Comparison of ENCODE assay signal across 10 mouse cellular contexts in genomic region chr8:84042948-84043342, GRCm38 (mm10). TPM values are rescaled to one million over a fixed set of nuclear protein-coding genes. Genes with fewer than 3 reads are reported as not detected.
DNase-seq lines count a peak whose midpoint lies in the region; ATAC-seq and TF ChIP-seq lines count a peak whose summit lies in the region.
"Had no signal": no experiment of that assay in that cellular context is flagged by ENCODE, and none has a peak within 500 bp of the region (broad histone marks: within the 10 kb centered on the region; RNA-seq: fewer than 3 reads in every experiment).

No protein-coding gene starts in this region.

- H3K9ac ChIP-seq in hindbrain, embryonic 13.5 days: no peak overlapping the region
- H3K9ac ChIP-seq in heart, embryonic 16.5 days (ENCODE audit: low read length): peak overlapping the region; percentile 75; the same call in 1 of the 2 replicates
- no peak overlapping the region for H3K9ac ChIP-seq in liver, postnatal 0 days (replicated peaks)

- H3K9me3 ChIP-seq in hindbrain, embryonic 10.5 days: no peaks in the 10 kb centered on the region
- H3K9me3 ChIP-seq in hindbrain, embryonic 13.5 days: no peaks in the 10 kb centered on the region
- H3K9me3 ChIP-seq in heart, embryonic 16.5 days (replicated peaks; ENCODE audit: control insufficient read depth, low read length): 0 out of 2 replicates have a peak, but pooled peaks cover 2% of the 10 kb centered on the region
- H3K9me3 ChIP-seq in liver, postnatal 0 days (ENCODE audit: low read length): no peaks in the 10 kb centered on the region

- no peak for TF ChIP-seq EP300 in liver, postnatal 0 days (IDR thresholded peaks at IDR 0.05; ENCODE audit: low read depth)

- peaks cover 90% of the 10 kb centered on the region for H3K27me3 ChIP-seq in hindbrain, embryonic 10.5 days (ENCODE audit: insufficient read depth, poor library complexity, severe bottlenecking)
- H3K27me3 ChIP-seq in hindbrain, embryonic 13.5 days: peaks cover 82% of the 10 kb centered on the region
- H3K27me3 ChIP-seq in heart, embryonic 16.5 days (ENCODE audit: control insufficient read depth, insufficient read depth, low read length): peaks cover 32% of the 10 kb centered on the region
- H3K27me3 ChIP-seq in liver, postnatal 0 days (ENCODE audit: insufficient read depth, low read length): peaks cover 44% of the 10 kb centered on the region

- WGBS in hindbrain, embryonic 10.5 days: 41% methylated on average over 12 of the region's 12 CpGs
- 44% methylated on average over 12 of the region's 12 CpGs for WGBS in hindbrain, embryonic 13.5 days
- WGBS in heart, embryonic 16.5 days: 33% methylated on average over 12 of the region's 12 CpGs
- WGBS in liver, postnatal 0 days (ENCODE audit: insufficient replicate concordance): 42% methylated on average over 12 of the region's 12 CpGs

- H3K4me2 ChIP-seq in hindbrain, embryonic 13.5 days: no peak overlapping the region
- peak overlapping the region; percentile 84 for H3K4me2 ChIP-seq in heart, embryonic 16.5 days (ENCODE audit: low read depth, low read length)
- peak overlapping the region; percentile 67 for H3K4me2 ChIP-seq in liver, postnatal 0 days (ENCODE audit: low read depth, low read length)

- no peak for TF ChIP-seq CTCF in liver, postnatal 0 days (IDR thresholded peaks at IDR 0.05; ENCODE audit: low read depth)

- no peak for ATAC-seq in hindbrain, embryonic 13.5 days (ENCODE audit: low FRiP score)
- no peak for ATAC-seq in heart, embryonic 16.5 days (replicated peaks; ENCODE audit: extremely low read depth, insufficient read depth, low FRiP score)
- no peak for ATAC-seq in liver, postnatal 0 days

- intact Hi-C loops in left cerebral cortex, postnatal 25 days (cut with DNase I): loop anchor here (5.0 kb wide), 1 partner anchor 314 kb away; no protein-coding TSS in a partner anchor

- DNase-seq in hindbrain, embryonic 10.5 days (ENCODE audit: low spot score): no peak
- peak; percentile 51 for DNase-seq in NIH3T3 (ENCODE audit: low read depth)
- no peak for DNase-seq in liver, postnatal 0 days
- DNase-seq in left cerebral cortex, postnatal 25 days (ENCODE audit: low spot score in 2 of 2): no peak
- DNase-seq in layer of hippocampus, adult 11-12 months (ENCODE audit: low spot score): no peak
- DNase-seq in ovary, postnatal 36 days (ENCODE audit: low spot score): no peak

- H3K4me1 ChIP-seq in hindbrain, embryonic 10.5 days (replicated peaks): peaks cover 28% of the 10 kb centered on the region
- peaks cover 17% of the 10 kb centered on the region for H3K4me1 ChIP-seq in hindbrain, embryonic 13.5 days (replicated peaks)
- peaks cover 8% of the 10 kb centered on the region for H3K4me1 ChIP-seq in heart, embryonic 16.5 days (ENCODE audit: control insufficient read depth, insufficient read depth, low read length)
- peaks cover 3% of the 10 kb centered on the region; the same call in 1 of the 2 replicates for H3K4me1 ChIP-seq in liver, postnatal 0 days (ENCODE audit: insufficient read depth)

- no peaks in the 10 kb centered on the region for H3K36me3 ChIP-seq in hindbrain, embryonic 10.5 days
- H3K36me3 ChIP-seq in hindbrain, embryonic 13.5 days: no peaks in the 10 kb centered on the region
- no peaks in the 10 kb centered on the region for H3K36me3 ChIP-seq in heart, embryonic 16.5 days (ENCODE audit: control insufficient read depth, insufficient read depth)
- no peaks in the 10 kb centered on the region for H3K36me3 ChIP-seq in liver, postnatal 0 days (replicated peaks; ENCODE audit: insufficient read depth, low read length)

- H3K4me3 ChIP-seq in hindbrain, embryonic 10.5 days: peak overlapping the region; percentile 50; the same call in 1 of the 2 replicates
- no peak overlapping the region for H3K4me3 ChIP-seq in hindbrain, embryonic 13.5 days
- peak overlapping the region; percentile 59; the same call in 1 of the 2 replicates for H3K4me3 ChIP-seq in heart, embryonic 16.5 days (ENCODE audit: low read length)
- H3K4me3 ChIP-seq in liver, postnatal 0 days (ENCODE audit: low read depth, low read length): peak overlapping the region; percentile 41

- no peak overlapping the region for H3K27ac ChIP-seq in hindbrain, embryonic 10.5 days
- H3K27ac ChIP-seq in hindbrain, embryonic 13.5 days: no peak overlapping the region
- no peak overlapping the region for H3K27ac ChIP-seq in heart, embryonic 16.5 days (ENCODE audit: low read length)
- no peak overlapping the region for H3K27ac ChIP-seq in liver, postnatal 0 days (ENCODE audit: low read depth)

RNA-seq across cellular contexts. Expression of gene Il27ra, which starts 0.6 kb away (rescaled TPM):
- polyA plus RNA-seq in hindbrain, embryonic 10.5 days (2016; fragmentation: Nextera tagmentation; extraction: Ambion mirVana): 0.24 and 0.30 TPM in 2 replicates
- polyA plus RNA-seq in hindbrain, embryonic 13.5 days (2015; fragmentation: Nextera tagmentation; extraction: Ambion mirVana): 0.22 and 0.66 TPM in 2 replicates
- 6.0 and 6.5 TPM in 2 replicates for polyA plus RNA-seq in heart, embryonic 16.5 days (2015; fragmentation: Nextera tagmentation; extraction: Ambion mirVana)
- 0.76 and 0.88 TPM in 2 replicates for polyA plus RNA-seq in liver, postnatal 0 days (2015; fragmentation: Nextera tagmentation; extraction: Ambion mirVana)
- total RNA-seq in left cerebral cortex, postnatal 25 days (2021): under 1 TPM; 0.16 to 0.62 TPM

RNA-seq across cellular contexts. Expression of gene Rln3, which starts 1.9 kb away (rescaled TPM):
- 0.69 TPM in 1 of 2 replicates, not detected in the other for polyA plus RNA-seq in hindbrain, embryonic 10.5 days (2016; fragmentation: Nextera tagmentation; extraction: Ambion mirVana)
- polyA plus RNA-seq in hindbrain, embryonic 13.5 days (2015; fragmentation: Nextera tagmentation; extraction: Ambion mirVana): 0.44 TPM in 1 of 2 replicates, not detected in the other
- polyA plus RNA-seq in heart, embryonic 16.5 days (2015; fragmentation: Nextera tagmentation; extraction: Ambion mirVana): 0.24 TPM in 1 of 2 replicates, not detected in the other
- polyA plus RNA-seq in liver, postnatal 0 days (2015; fragmentation: Nextera tagmentation; extraction: Ambion mirVana): 0.18 TPM in 1 of 2 replicates, not detected in the other
- total RNA-seq in left cerebral cortex, postnatal 25 days (2021): not detected
- polyA plus RNA-seq: cortical plate, adult 2 months had no signal

RNA-seq across cellular contexts. Expression of gene Palm3, which starts 21.7 kb away (rescaled TPM):
- 9.2 and 10.0 TPM in 2 replicates for polyA plus RNA-seq in hindbrain, embryonic 10.5 days (2016; fragmentation: Nextera tagmentation; extraction: Ambion mirVana)
- 5.9 and 6.8 TPM in 2 replicates for polyA plus RNA-seq in hindbrain, embryonic 13.5 days (2015; fragmentation: Nextera tagmentation; extraction: Ambion mirVana)
- 1.5 and 2.7 TPM in 2 replicates for polyA plus RNA-seq in heart, embryonic 16.5 days (2015; fragmentation: Nextera tagmentation; extraction: Ambion mirVana)
- polyA plus RNA-seq in liver, postnatal 0 days (2015; fragmentation: Nextera tagmentation; extraction: Ambion mirVana): 0.04 TPM in 1 of 2 replicates, not detected in the other
- 1 to 10 TPM; 1.2 to 1.4 TPM for total RNA-seq in left cerebral cortex, postnatal 25 days (2021)
- polyA plus RNA-seq: large intestine, adult 2 months had no signal

RNA-seq across cellular contexts. Expression of gene Gm10643, which starts 22.0 kb away (rescaled TPM):
- polyA plus RNA-seq in hindbrain, embryonic 10.5 days (2016; fragmentation: Nextera tagmentation; extraction: Ambion mirVana): 1.5 and 1.8 TPM in 2 replicates
- 1.4 and 1.7 TPM in 2 replicates for polyA plus RNA-seq in hindbrain, embryonic 13.5 days (2015; fragmentation: Nextera tagmentation; extraction: Ambion mirVana)
- polyA plus RNA-seq in heart, embryonic 16.5 days (2015; fragmentation: Nextera tagmentation; extraction: Ambion mirVana): 0.95 and 1.2 TPM in 2 replicates
- 0.36 and 0.41 TPM in 2 replicates for polyA plus RNA-seq in liver, postnatal 0 days (2015; fragmentation: Nextera tagmentation; extraction: Ambion mirVana)
- 1 to 10 TPM; 3.4 to 4.2 TPM for total RNA-seq in left cerebral cortex, postnatal 25 days (2021)

RNA-seq across cellular contexts. Expression of gene Rfx1, which starts 23.7 kb away (rescaled TPM):
- 8.5 and 9.2 TPM in 2 replicates for polyA plus RNA-seq in hindbrain, embryonic 10.5 days (2016; fragmentation: Nextera tagmentation; extraction: Ambion mirVana)
- polyA plus RNA-seq in hindbrain, embryonic 13.5 days (2015; fragmentation: Nextera tagmentation; extraction: Ambion mirVana): 7.8 and 8.3 TPM in 2 replicates
- 5.9 and 6.4 TPM in 2 replicates for polyA plus RNA-seq in heart, embryonic 16.5 days (2015; fragmentation: Nextera tagmentation; extraction: Ambion mirVana)
- polyA plus RNA-seq in liver, postnatal 0 days (2015; fragmentation: Nextera tagmentation; extraction: Ambion mirVana): 1.3 and 1.5 TPM in 2 replicates
- total RNA-seq in left cerebral cortex, postnatal 25 days (2021): 10 to 100 TPM; 21.4 to 24.4 TPM
